8 mouse cellular contexts compared by ENCODE assay signal in the genomic region with DNA sequence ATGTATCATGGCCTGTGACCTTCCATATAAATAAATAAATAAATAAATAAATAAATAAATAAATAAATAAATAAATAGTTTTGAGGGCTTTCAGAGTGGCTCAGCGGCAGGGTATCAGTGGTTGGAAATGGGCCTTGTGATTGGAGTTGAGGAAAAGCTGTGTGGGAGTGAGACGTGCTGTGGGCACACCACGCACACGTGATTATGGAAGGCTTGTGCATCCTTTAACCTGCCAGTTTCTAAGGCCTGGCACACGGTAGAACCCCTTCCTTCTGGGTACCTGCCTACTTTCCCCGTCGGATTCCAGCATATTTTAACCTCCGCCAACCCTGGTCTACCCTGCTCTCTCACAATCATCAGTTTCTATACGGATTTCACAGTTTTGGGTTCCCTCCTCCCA. TPM values are rescaled to one million over a fixed set of nuclear protein-coding genes. Genes with fewer than 3 reads are reported as not detected.
DNase-seq lines count a peak whose midpoint lies in the region; ATAC-seq and TF ChIP-seq lines count a peak whose summit lies in the region.

No protein-coding gene starts in this region.

- no peak for TF ChIP-seq EP300 in heart, adult 2 months (IDR thresholded peaks at IDR 0.05; ENCODE audit: insufficient read depth, low read depth, low read length)
- TF ChIP-seq EP300 in stomach, postnatal 0 days (optimal IDR thresholded peaks at IDR 0.05) = no peak

- no peak for DNase-seq in heart, adult 2 months
- DNase-seq in heart, adult 9 months (ENCODE audit: low spot score in 2 of 2) = no peak
- DNase-seq in thymus, postnatal 4 days = peak; percentile 39
- DNase-seq in thymus, postnatal 36 days = no peak
- DNase-seq in stomach, postnatal 0 days (ENCODE audit: low spot score) = no peak
- DNase-seq in gastrocnemius, postnatal 10 days = no peak
- DNase-seq in adrenal gland, postnatal 25 days = no peak

- ATAC-seq in limb, embryonic 15.5 days (ENCODE audit: insufficient number of reproducible peaks, low FRiP score, low TSS enrichment, low read depth) = no peak
- peak; percentile 1; the same call in 1 of the 2 replicates for ATAC-seq in stomach, postnatal 0 days (ENCODE audit: low FRiP score, low TSS enrichment)

- peak overlapping the region; percentile 91 for H3K4me2 ChIP-seq in limb, embryonic 15.5 days
- H3K4me2 ChIP-seq in stomach, postnatal 0 days (replicated peaks; ENCODE audit: low read depth) = peak overlapping the region; percentile 90

- intact Hi-C loops in heart, adult 2 months (cut with DNase I) = loop anchor here (2.0 to 5.0 kb wide), 3 partner anchors 100 to 192 kb away; partner anchors contain the start of gene Stard3

- peak overlapping the region; percentile 52 for H3K4me3 ChIP-seq in heart, adult 2 months
- H3K4me3 ChIP-seq in limb, embryonic 15.5 days = peak overlapping the region; percentile 64
- peak overlapping the region; percentile 57 for H3K4me3 ChIP-seq in stomach, postnatal 0 days (ENCODE audit: low read depth, low read length)

- no peaks in the 10 kb centered on the region for H3K27me3 ChIP-seq in heart, adult 2 months (ENCODE audit: control insufficient read depth, insufficient read depth, low read length)
- H3K27me3 ChIP-seq in limb, embryonic 15.5 days = peaks cover 27% of the 10 kb centered on the region
- no peaks in the 10 kb centered on the region for H3K27me3 ChIP-seq in stomach, postnatal 0 days (ENCODE audit: control insufficient read depth, insufficient read depth, low read length)

- TF ChIP-seq POLR2A in heart, adult 2 months (IDR thresholded peaks at IDR 0.05; ENCODE audit: insufficient read depth, low read depth, low read length) = no peak

- no peaks in the 10 kb centered on the region for H3K79me2 ChIP-seq in heart, adult 2 months (replicated peaks; ENCODE audit: control insufficient read depth, insufficient read depth, low read length)

- H3K36me3 ChIP-seq in heart, adult 2 months (ENCODE audit: control insufficient read depth, insufficient read depth, low read length) = no peaks in the 10 kb centered on the region
- no peaks in the 10 kb centered on the region for H3K36me3 ChIP-seq in limb, embryonic 15.5 days
- no peaks in the 10 kb centered on the region for H3K36me3 ChIP-seq in stomach, postnatal 0 days (ENCODE audit: control insufficient read depth, insufficient read depth, low read length)

- no peak for TF ChIP-seq CTCF in heart, adult 2 months (IDR thresholded peaks at IDR 0.05)
- TF ChIP-seq CTCF in stomach, postnatal 0 days (IDR thresholded peaks at IDR 0.05; ENCODE audit: low read depth) = no peak

- WGBS in heart, adult 2 months = 18% methylated on average over 9 of the region's 9 CpGs
- WGBS in limb, embryonic 15.5 days = 27% methylated on average over 9 of the region's 9 CpGs
- WGBS in stomach, postnatal 0 days = 27% methylated on average over 9 of the region's 9 CpGs

- H3K27ac ChIP-seq in heart, adult 2 months = no peak overlapping the region
- H3K27ac ChIP-seq in limb, embryonic 15.5 days = 0 out of 2 replicates have a peak overlapping the region, but pooled peaks have one; percentile 33
- no peak overlapping the region for H3K27ac ChIP-seq in stomach, postnatal 0 days (replicated peaks)

- no peaks in the 10 kb centered on the region for H3K9me3 ChIP-seq in limb, embryonic 15.5 days
- no peaks in the 10 kb centered on the region for H3K9me3 ChIP-seq in stomach, postnatal 0 days (ENCODE audit: control insufficient read depth, low read length)

- peaks cover 1% of the 10 kb centered on the region; the same call in 1 of the 2 replicates for H3K4me1 ChIP-seq in heart, adult 2 months (ENCODE audit: control insufficient read depth, insufficient read depth, low read length)
- peaks cover 14% of the 10 kb centered on the region for H3K4me1 ChIP-seq in limb, embryonic 15.5 days
- no peaks in the 10 kb centered on the region for H3K4me1 ChIP-seq in stomach, postnatal 0 days (replicated peaks; ENCODE audit: control insufficient read depth, insufficient read depth)

- peak overlapping the region; percentile 7; the same call in 1 of the 2 replicates for H3K9ac ChIP-seq in heart, adult 2 months (ENCODE audit: low read depth, low read length)
- H3K9ac ChIP-seq in limb, embryonic 15.5 days = peak overlapping the region; percentile 26; the same call in 1 of the 2 replicates
- no peak overlapping the region for H3K9ac ChIP-seq in stomach, postnatal 0 days (ENCODE audit: low read length)

RNA-seq across cellular contexts. Expression of gene Grb7, which starts 10.8 kb away (rescaled TPM):
- total RNA-seq in heart, adult 2 months (2021) = under 1 TPM; 0.11 to 0.31 TPM
- 0.56 and 0.72 TPM in 2 replicates for polyA plus RNA-seq in heart, adult 2 months (2012; rRNA removed)
- polyA plus RNA-seq in limb, embryonic 15.5 days (2015; fragmentation: Nextera tagmentation; extraction: Ambion mirVana) = 10.5 and 11.1 TPM in 2 replicates
- 23.0 and 23.8 TPM in 2 replicates for polyA plus RNA-seq in stomach, postnatal 0 days (2015; fragmentation: Nextera tagmentation; extraction: Ambion mirVana)
- total RNA-seq in gastrocnemius, postnatal 10 days (2021) = under 1 TPM; 0.09 to 0.18 TPM
- 1.0 TPM in 1 of 2 replicates, not detected in the other for total RNA-seq in adrenal gland, postnatal 25 days (2021)

RNA-seq across cellular contexts. Expression of gene Mien1, which starts 18.2 kb away (rescaled TPM):
- 10 to 100 TPM; 61.6 to 63.6 TPM for total RNA-seq in heart, adult 2 months (2021)
- 53.5 and 80.0 TPM in 2 replicates for polyA plus RNA-seq in heart, adult 2 months (2012; rRNA removed)
- 100 and 109 TPM in 2 replicates for polyA plus RNA-seq in limb, embryonic 15.5 days (2015; fragmentation: Nextera tagmentation; extraction: Ambion mirVana)
- 133 and 142 TPM in 2 replicates for polyA plus RNA-seq in stomach, postnatal 0 days (2015; fragmentation: Nextera tagmentation; extraction: Ambion mirVana)
- total RNA-seq in gastrocnemius, postnatal 10 days (2021) = 10 to 100 TPM; 28.0 to 31.6 TPM
- total RNA-seq in adrenal gland, postnatal 25 days (2021) = 80.3 and 84.7 TPM in 2 replicates

RNA-seq across cellular contexts. Expression of gene Erbb2, which starts 44.7 kb away (rescaled TPM):
- 1 to 10 TPM; 6.6 to 6.9 TPM for total RNA-seq in heart, adult 2 months (2021)
- polyA plus RNA-seq in heart, adult 2 months (2012; rRNA removed) = 8.4 and 9.2 TPM in 2 replicates
- polyA plus RNA-seq in limb, embryonic 15.5 days (2015; fragmentation: Nextera tagmentation; extraction: Ambion mirVana) = 63.3 and 70.7 TPM in 2 replicates
- polyA plus RNA-seq in stomach, postnatal 0 days (2015; fragmentation: Nextera tagmentation; extraction: Ambion mirVana) = 26.9 and 30.7 TPM in 2 replicates
- total RNA-seq in gastrocnemius, postnatal 10 days (2021) = 1 to 10 TPM; 7.2 to 8.7 TPM
- total RNA-seq in adrenal gland, postnatal 25 days (2021) = 3.8 and 6.2 TPM in 2 replicates

RNA-seq across cellular contexts. Expression of gene Pgap3, which starts 56.7 kb away (rescaled TPM):
- 1 to 10 TPM; 7.7 to 8.5 TPM for total RNA-seq in heart, adult 2 months (2021)
- polyA plus RNA-seq in heart, adult 2 months (2012; rRNA removed) = 18.8 and 21.1 TPM in 2 replicates
- polyA plus RNA-seq in limb, embryonic 15.5 days (2015; fragmentation: Nextera tagmentation; extraction: Ambion mirVana) = 12.6 and 13.0 TPM in 2 replicates
- 11.0 and 13.4 TPM in 2 replicates for polyA plus RNA-seq in stomach, postnatal 0 days (2015; fragmentation: Nextera tagmentation; extraction: Ambion mirVana)
- total RNA-seq in gastrocnemius, postnatal 10 days (2021) = 1 to 10 TPM; 3.2 to 3.5 TPM
- total RNA-seq in adrenal gland, postnatal 25 days (2021) = 3.6 and 6.5 TPM in 2 replicates
